Mouse (Mus musculus) layer of hippocampus, adult 2 months (tissue): Measurements from ENCODE around the gene Gm47189. TPM values are rescaled to one million over a fixed set of nuclear protein-coding genes. Genes with fewer than 3 reads are reported as not detected.
"Not testable (repeated sequence)": the region's sequence is repeated elsewhere in the genome, so short reads cannot be mapped to it uniquely, and the experiment has no call there.

Source experiments
- DNase-seq, 2 experiments: peaks; one replicate each; pipeline ENCODE4 v3.0.0; 2022; ENCODE audit warnings: low spot score in 2 of 2
- H3K27ac ChIP-seq: fragments of 200-600 bp; 2 replicates; pipeline ENCODE4 v1.8.1; 2022
- H3K4me3 ChIP-seq: fragments of 200-600 bp; 2 replicates; pipeline ENCODE4 v1.8.1; 2022; ENCODE audit warnings: mild to moderate bottlenecking
- long read RNA-seq, 2 experiments: library from polyadenylated mRNA; stranded (forward); transcript quantifications; one replicate each; pipeline ENCODE4 v2.0.0; 2021; ENCODE audit warnings: borderline mapping rate in 2 of 2
- total RNA-seq, 2 experiments: library from RNA; stranded (reverse); gene quantifications; 2 replicates each; pipeline ENCODE4 v1.2.3; 2021

Gm47189 gene
- not detected for total RNA-seq
- long read RNA-seq, experiment 1: 0 reads
- long read RNA-seq, experiment 2: 0 reads

DNA sequence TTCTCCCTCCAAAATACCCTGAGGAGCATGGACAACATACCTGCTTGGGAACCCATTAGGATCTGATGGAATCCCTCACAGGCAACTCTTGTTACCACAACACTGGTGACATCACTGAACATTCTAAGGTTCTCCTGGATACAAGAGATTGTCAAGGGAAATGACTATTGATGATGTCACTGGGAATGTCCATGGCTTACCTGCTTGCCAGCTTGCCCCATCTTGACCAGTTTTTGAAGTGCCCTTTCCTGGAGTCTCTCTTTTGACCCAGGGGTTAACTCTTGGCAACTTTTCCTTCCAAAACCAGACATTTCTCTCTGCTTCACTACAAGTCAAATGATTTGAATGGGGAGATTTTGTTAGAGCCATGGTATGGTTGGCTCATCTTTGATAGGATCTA is at the start of gene Gm47189:
Gm47189 (minus strand) TSS at position 101 of the 400 bp plus-strand sequence.
- not testable (repeated sequence) for H3K27ac ChIP-seq, DNase-seq, H3K4me3 ChIP-seq

DNA sequence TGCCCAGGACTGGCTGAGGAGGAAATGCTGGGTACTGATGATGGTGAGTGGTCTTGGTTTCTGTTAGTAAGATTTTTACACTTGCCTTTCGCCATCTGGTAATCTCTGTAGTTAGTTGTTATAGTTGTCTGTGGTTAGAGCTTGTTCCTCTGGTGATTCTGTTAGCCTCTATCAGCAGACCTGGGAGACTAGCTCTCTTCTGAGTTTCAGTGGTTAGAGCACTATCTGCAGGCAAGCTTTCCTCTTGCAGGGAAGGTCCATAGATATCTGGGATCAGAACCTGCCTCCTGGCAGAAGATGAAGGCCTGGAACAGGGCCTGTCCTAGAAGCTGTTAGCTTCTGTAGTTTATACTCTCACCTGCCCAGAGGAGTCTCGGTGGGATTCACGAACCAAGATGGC is 16.3 kb downstream of the Gm47189 start:
- H3K27ac ChIP-seq, H3K4me3 ChIP-seq: not testable (repeated sequence)
- peak in 1 of 2 experiments; percentile 8 for DNase-seq

- not testable (repeated sequence) for DNase-seq, H3K27ac ChIP-seq, H3K4me3 ChIP-seq
Observed at GRCm38 (mm10) chr14:41750514-41750913, 21.7 kb downstream of the Gm47189 start, which contains the start of gene Gm7929. Gene Gm7929 (minus strand): TSS chr14:41750614.

DNA sequence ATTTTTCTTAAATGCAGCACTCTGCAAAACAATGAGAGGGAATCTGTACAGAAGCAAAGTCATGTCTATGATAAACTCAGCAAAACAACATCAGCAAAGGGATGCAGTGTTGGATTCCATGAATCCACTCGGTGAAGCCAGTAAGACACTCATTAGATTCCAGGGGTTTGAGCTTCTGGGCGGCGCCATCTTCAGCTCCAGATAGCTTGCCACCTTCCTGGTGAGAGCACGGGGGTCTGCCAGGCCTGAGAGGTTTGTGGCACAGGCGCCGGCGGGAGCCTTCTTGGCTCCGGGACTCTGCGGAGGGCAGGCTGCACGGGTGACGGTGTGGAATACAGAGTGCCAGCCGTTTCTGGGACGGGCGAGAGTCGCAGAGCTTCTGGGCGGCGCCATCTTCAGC is 48.8 kb downstream of the Gm47189 start:
- DNase-seq: not testable (repeated sequence)

DNA sequence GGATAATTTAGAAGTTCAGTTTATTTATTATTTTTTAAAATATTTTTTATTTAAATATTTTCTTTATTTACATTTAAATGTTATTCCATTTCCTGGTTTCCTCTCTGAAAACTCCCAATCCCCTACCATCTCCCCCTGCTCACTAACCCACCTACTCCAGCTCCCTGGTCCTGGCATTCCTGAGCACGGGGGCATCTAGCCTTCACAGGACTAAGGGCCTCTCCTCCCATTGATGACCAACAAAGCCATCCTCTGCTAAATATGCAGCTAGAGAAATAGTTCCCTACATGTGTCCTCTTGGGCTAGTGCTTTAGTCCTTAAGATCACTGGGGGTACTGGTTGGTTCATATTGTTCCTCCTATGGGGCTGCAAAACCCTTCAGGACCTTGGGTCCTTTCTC is 55.1 kb downstream of the Gm47189 start:
- DNase-seq, H3K27ac ChIP-seq, H3K4me3 ChIP-seq: not testable (repeated sequence)

More for the DNA sequence above, 48.8 kb downstream of the Gm47189 start:
- H3K4me3 ChIP-seq, H3K27ac ChIP-seq: not testable (repeated sequence)

Other genes starting within 250 kb of the Gm47189 start
- not detected for gene Gm7970, start 216.9 kb downstream of the Gm47189 start, total RNA-seq
- 1 to 10 TPM in 1 of 2 experiments, not detected in 1; 1.4 TPM for gene 1700049E17Rik2, start 199.2 kb downstream of the Gm47189 start, total RNA-seq
- gene Gm3072, start 147.8 kb downstream of the Gm47189 start, total RNA-seq: not detected
- gene Gm3676, start 126.0 kb downstream of the Gm47189 start, total RNA-seq: under 1 TPM in 1 of 2 experiments, not detected in 1; 1.00 TPM
- not detected for gene Gm8068, start 70.6 kb downstream of the Gm47189 start, total RNA-seq
- not detected for gene Gm7929, start 21.8 kb downstream of the Gm47189 start, total RNA-seq
- not detected for gene Gm7980, start 134.8 kb upstream of the Gm47189 start, total RNA-seq
- not detected for gene 1700049E17Rik1, start 152.5 kb upstream of the Gm47189 start, total RNA-seq
- gene 1700024B05Rik, start 171.6 kb upstream of the Gm47189 start, total RNA-seq: not detected
- gene Gm6401, start 195.5 kb upstream of the Gm47189 start, total RNA-seq: not detected
- gene Gm3543, start 210.9 kb upstream of the Gm47189 start, total RNA-seq: under 1 TPM; 0.88 to 1.00 TPM